Mouse (Mus musculus) heart, embryonic 12.5 days (tissue): ENCODE measurements around the gene Dact3. TPM values are rescaled to one million over a fixed set of nuclear protein-coding genes. Genes with fewer than 3 reads are reported as not detected.

Source experiments
- ATAC-seq: fragments of 200-750 bp; cut with Nextera tagmentation; 2 replicates; pipeline ENCODE4 v1.8.0; 2017; ENCODE audit warnings: moderate TSS enrichment, moderate library complexity; ENCODE audit not compliant: insufficient number of reproducible peaks, low FRiP score
- H3K27ac ChIP-seq: fragments of 300-500 bp; sonication (generic); 2 replicates; pipeline ENCODE4 v1.5.1; 2016; ENCODE audit warnings: mild to moderate bottlenecking, moderate library complexity; ENCODE audit not compliant: poor library complexity, severe bottlenecking
- H3K27me3 ChIP-seq: fragments of 300-500 bp; sonication (generic); replicated peaks from 2 replicates; pipeline ENCODE4 v1.6.1; 2016; ENCODE audit warnings: mild to moderate bottlenecking, moderate library complexity
- H3K36me3 ChIP-seq: fragments of 300-500 bp; sonication (generic); 2 replicates; pipeline ENCODE4 v1.6.1; 2016; ENCODE audit warnings: mild to moderate bottlenecking, moderate library complexity
- H3K4me1 ChIP-seq: fragments of 300-500 bp; sonication (generic); replicated peaks from 2 replicates; pipeline ENCODE4 v1.6.1; 2016; ENCODE audit warnings: mild to moderate bottlenecking
- H3K4me2 ChIP-seq: fragments of 300-500 bp; sonication (generic); 2 replicates; pipeline ENCODE4 v1.6.1; 2016; ENCODE audit warnings: mild to moderate bottlenecking, moderate library complexity
- H3K4me3 ChIP-seq: fragments of 300-500 bp; sonication (generic); 2 replicates; pipeline ENCODE4 v1.5.1; 2016; ENCODE audit warnings: mild to moderate bottlenecking
- H3K9ac ChIP-seq: fragments of 300-500 bp; sonication (generic); 2 replicates; pipeline ENCODE4 v1.6.1; 2016; ENCODE audit warnings: mild to moderate bottlenecking, moderate library complexity
- H3K9me3 ChIP-seq: fragments of 300-500 bp; sonication (generic); replicated peaks from 2 replicates; pipeline ENCODE4 v1.6.1; 2016; ENCODE audit warnings: mild to moderate bottlenecking, moderate library complexity
- WGBS: fragments of 180-500 bp; shearing (Covaris S2); methylation state at CpG from one replicate; pipeline ENCODE4 v1.1.7; 2016; 5-methylcytosine and 5-hydroxymethylcytosine counted together
- polyA plus RNA-seq: library from polyadenylated mRNA; unstranded; fragments of >200 nt; fragmentation: Nextera tagmentation; extraction: Ambion mirVana; gene quantifications from 2 replicates; pipeline ENCODE4 v1.2.1, GENCODE M21; 2016

The Dact3 gene
- polyA plus RNA-seq, 1 experiment from 2014 or later = 14.3 TPM

- 62% methylated on average over 30 of the region's 30 CpGs for whole genome bisulfite sequencing
- no peak overlapping the region for H3K4me2 ChIP-seq
- peaks cover 65% of the 10 kb centered on the region for H3K36me3 ChIP-seq
- no peak overlapping the region for H3K4me3 ChIP-seq
- H3K9ac ChIP-seq = 0 out of 2 replicates have a peak overlapping the region, but pooled peaks have one; percentile 32
- H3K27ac ChIP-seq = no peak overlapping the region
- H3K9me3 ChIP-seq = no peaks in the 10 kb centered on the region
- H3K27me3 ChIP-seq = peaks cover 12% of the 10 kb centered on the region; the same call in 1 of the 2 replicates
- no peak for ATAC-seq
- peaks cover 41% of the 10 kb centered on the region for H3K4me1 ChIP-seq
These were observed 41.5 kb downstream of the Dact3 start for GRCm38 (mm10) chr7:16916342-16917265.

GRCm38 (mm10) chr7:16917447-16917846 is 42.3 kb downstream of the Dact3 start:
- H3K27ac ChIP-seq = no peak overlapping the region
- H3K4me3 ChIP-seq = no peak overlapping the region
- H3K4me2 ChIP-seq = no peak overlapping the region
- 79% methylated on average over 11 of the region's 11 CpGs for WGBS
- H3K9me3 ChIP-seq = no peaks in the 10 kb centered on the region
- no peak overlapping the region for H3K9ac ChIP-seq
- peaks cover 65% of the 10 kb centered on the region for H3K36me3 ChIP-seq
- peaks cover 49% of the 10 kb centered on the region for H3K4me1 ChIP-seq
- no peak for ATAC-seq
- peaks cover 6% of the 10 kb centered on the region; the same call in 1 of the 2 replicates for H3K27me3 ChIP-seq

GRCm38 (mm10) chr7:16918014-16918413 is 42.9 kb downstream of the Dact3 start:
- no peak for ATAC-seq
- H3K4me1 ChIP-seq = peaks cover 55% of the 10 kb centered on the region
- H3K27ac ChIP-seq = no peak overlapping the region
- 75% methylated on average over 9 of the region's 9 CpGs for WGBS
- H3K36me3 ChIP-seq = peaks cover 65% of the 10 kb centered on the region
- no peaks in the 10 kb centered on the region for H3K9me3 ChIP-seq
- H3K4me2 ChIP-seq = no peak overlapping the region
- 0 out of 2 replicates have a peak, but pooled peaks cover 2% of the 10 kb centered on the region for H3K27me3 ChIP-seq
- H3K9ac ChIP-seq = no peak overlapping the region
- no peak overlapping the region for H3K4me3 ChIP-seq

GRCm38 (mm10) chr7:16918670-16919069 is 43.6 kb downstream of the Dact3 start:
- WGBS = 80% methylated on average over 3 of the region's 3 CpGs
- Histone ChIP-seq H3K4me3 (no peak overlapping the region), H3K27me3 (no peaks in the 10 kb centered on the region), H3K27ac (no peak overlapping the region), H3K4me1 (peaks cover 56% of the 10 kb centered on the region), H3K4me2 (no peak overlapping the region), H3K36me3 (peaks cover 62% of the 10 kb centered on the region), H3K9me3 (no peaks in the 10 kb centered on the region), H3K9ac (no peak overlapping the region)
- ATAC-seq = no peak

- no peak overlapping the region for H3K4me3 ChIP-seq
- H3K27ac ChIP-seq = 0 out of 2 replicates have a peak overlapping the region, but pooled peaks have one; percentile 2
- H3K4me2 ChIP-seq = no peak overlapping the region
These were observed 44.5 kb downstream of the Dact3 start for GRCm38 (mm10) chr7:16919395-16920149.

GRCm38 (mm10) chr7:16920150-16920579 is 45.0 kb downstream of the Dact3 start:
- Histone ChIP-seq H3K4me3 (no peak overlapping the region), H3K9me3 (no peaks in the 10 kb centered on the region), H3K27me3 (no peaks in the 10 kb centered on the region), H3K4me1 (peaks cover 56% of the 10 kb centered on the region), H3K36me3 (peaks cover 51% of the 10 kb centered on the region), H3K4me2 (no peak overlapping the region), H3K27ac (no peak overlapping the region), H3K9ac (peak overlapping the region; percentile 32; the same call in 1 of the 2 replicates)
- ATAC-seq = no peak
- WGBS = 87% methylated on average over 7 of the region's 7 CpGs

More at GRCm38 (mm10) chr7:16919395-16920149, 44.5 kb downstream of the Dact3 start:
- H3K4me1 ChIP-seq = peaks cover 56% of the 10 kb centered on the region
- ATAC-seq = no peak
- peaks cover 57% of the 10 kb centered on the region for H3K36me3 ChIP-seq
- H3K9me3 ChIP-seq = no peaks in the 10 kb centered on the region
- H3K9ac ChIP-seq = peak overlapping the region; percentile 32; the same call in 1 of the 2 replicates
- H3K27me3 ChIP-seq = no peaks in the 10 kb centered on the region
- WGBS = 76% methylated on average over 13 of the region's 13 CpGs

GRCm38 (mm10) chr7:16920818-16921791 is 46.0 kb downstream of the Dact3 start:
- H3K9ac ChIP-seq = peak overlapping the region; percentile 91
- H3K4me3 ChIP-seq = peak overlapping the region; percentile 82
- H3K9me3 ChIP-seq = no peaks in the 10 kb centered on the region
- H3K4me2 ChIP-seq = peak overlapping the region; percentile 97
- H3K27ac ChIP-seq = peak overlapping the region; percentile 24
- WGBS = 61% methylated on average over 21 of the region's 21 CpGs
- peaks cover 50% of the 10 kb centered on the region for H3K4me1 ChIP-seq
- peaks cover 43% of the 10 kb centered on the region for H3K36me3 ChIP-seq
- H3K27me3 ChIP-seq = no peaks in the 10 kb centered on the region
- no peak for ATAC-seq

- H3K36me3 ChIP-seq = peaks cover 35% of the 10 kb centered on the region
- peaks cover 42% of the 10 kb centered on the region for H3K4me1 ChIP-seq
- WGBS = 40% methylated on average over 6 of the region's 6 CpGs
- peak overlapping the region; percentile 97 for H3K4me2 ChIP-seq
- peak overlapping the region; percentile 91 for H3K9ac ChIP-seq
- no peak for ATAC-seq
- no peaks in the 10 kb centered on the region for H3K9me3 ChIP-seq
- peak overlapping the region; percentile 24 for H3K27ac ChIP-seq
- peak overlapping the region; percentile 82 for H3K4me3 ChIP-seq
- H3K27me3 ChIP-seq = no peaks in the 10 kb centered on the region
These were observed 46.8 kb downstream of the Dact3 start for GRCm38 (mm10) chr7:16921881-16922335.

- 51% methylated on average over 10 of the region's 10 CpGs for WGBS
- H3K4me3 ChIP-seq = peak overlapping the region; percentile 82
- ATAC-seq = no peak
These were observed 47.4 kb downstream of the Dact3 start for GRCm38 (mm10) chr7:16922360-16922973.

More at GRCm38 (mm10) chr7:16922360-16922973, 47.4 kb downstream of the Dact3 start:
- H3K4me1 ChIP-seq = peaks cover 40% of the 10 kb centered on the region
- H3K27me3 ChIP-seq = no peaks in the 10 kb centered on the region
- H3K36me3 ChIP-seq = peaks cover 29% of the 10 kb centered on the region
- H3K4me2 ChIP-seq = peak overlapping the region; percentile 97
- H3K9me3 ChIP-seq = no peaks in the 10 kb centered on the region
- peak overlapping the region; percentile 91 for H3K9ac ChIP-seq
- H3K27ac ChIP-seq = no peak overlapping the region
